Mouse (Mus musculus) midbrain, embryonic 16.5 days (tissue): Measurements from ENCODE around the gene Zfp575. TPM values are rescaled to one million over a fixed set of nuclear protein-coding genes. Genes with fewer than 3 reads are reported as not detected.
"Not testable (repeated sequence)": the region's sequence is repeated elsewhere in the genome, so short reads cannot be mapped to it uniquely, and the experiment has no call there.

Experiments used
- ATAC-seq: fragments of 200-750 bp; cut with Nextera tagmentation; 2 replicates; pipeline ENCODE4 v1.8.0; 2017; ENCODE audit warnings: moderate TSS enrichment
- H3K27ac ChIP-seq: fragments of 300-500 bp; sonication (generic); 2 replicates; pipeline ENCODE4 v1.5.1; 2014; ENCODE audit warnings: mild to moderate bottlenecking, low read length, mixed read lengths
- H3K27me3 ChIP-seq: fragments of 300-500 bp; sonication (generic); 2 replicates; pipeline ENCODE4 v1.6.1; 2014; ENCODE audit warnings: low read depth, low read length, mixed read lengths; ENCODE audit not compliant: control insufficient read depth, insufficient read depth
- H3K36me3 ChIP-seq: fragments of 300-500 bp; sonication (generic); 2 replicates; pipeline ENCODE4 v1.6.1; 2014; ENCODE audit warnings: mild to moderate bottlenecking, low read length, moderate library complexity, mixed read lengths; ENCODE audit not compliant: control insufficient read depth, insufficient read depth
- H3K4me1 ChIP-seq: fragments of 300-500 bp; sonication (generic); 2 replicates; pipeline ENCODE4 v1.6.1; 2014; ENCODE audit warnings: mild to moderate bottlenecking, low read length, mixed read lengths; ENCODE audit not compliant: control insufficient read depth, insufficient read depth
- H3K4me2 ChIP-seq: fragments of 300-500 bp; sonication (generic); 2 replicates; pipeline ENCODE4 v1.6.1; 2014; ENCODE audit warnings: mild to moderate bottlenecking, low read length, mixed read lengths
- H3K4me3 ChIP-seq: fragments of 300-500 bp; sonication (generic); 2 replicates; pipeline ENCODE4 v1.5.1; 2014; ENCODE audit warnings: low read depth, mild to moderate bottlenecking, low read length, moderate library complexity, mixed read lengths
- H3K9ac ChIP-seq: fragments of 300-500 bp; sonication (generic); 2 replicates; pipeline ENCODE4 v1.6.1; 2014; ENCODE audit warnings: low read depth, low read length, mixed read lengths
- H3K9me3 ChIP-seq: fragments of 300-500 bp; sonication (generic); replicated peaks from 2 replicates; pipeline ENCODE4 v1.6.1; 2014; ENCODE audit warnings: mild to moderate bottlenecking, low read length, mixed read lengths; ENCODE audit not compliant: control insufficient read depth, poor library complexity, severe bottlenecking
- WGBS: fragments of 180-500 bp; shearing (Covaris S2); extraction: QIAGEN DNeasy Blood & Tissue Kit; methylation state at CpG from one replicate; pipeline ENCODE4 v1.1.7; 2014; 5-methylcytosine and 5-hydroxymethylcytosine counted together
- polyA plus RNA-seq: library from polyadenylated mRNA; unstranded; fragments of >200 nt; fragmentation: Nextera tagmentation; extraction: Ambion mirVana; gene quantifications from 2 replicates; pipeline ENCODE4 v1.2.1, GENCODE M21; 2015

The Zfp575 gene
- polyA plus RNA-seq, 1 experiment from 2014 or later = 20.9 TPM

- no peak overlapping the region for H3K4me2 ChIP-seq
- H3K36me3 ChIP-seq = no peaks in the 10 kb centered on the region
- H3K27ac ChIP-seq = no peak overlapping the region
- no peaks in the 10 kb centered on the region for H3K4me1 ChIP-seq
- no peaks in the 10 kb centered on the region for H3K9me3 ChIP-seq
- WGBS = 53% methylated on average over 13 of the region's 13 CpGs
- no peak overlapping the region for H3K4me3 ChIP-seq
- no peaks in the 10 kb centered on the region for H3K27me3 ChIP-seq
- no peak overlapping the region for H3K9ac ChIP-seq
- no peak for ATAC-seq
Observed at GRCm38 (mm10) chr7:24619671-24620397, 32.4 kb upstream of the Zfp575 start.

DNA sequence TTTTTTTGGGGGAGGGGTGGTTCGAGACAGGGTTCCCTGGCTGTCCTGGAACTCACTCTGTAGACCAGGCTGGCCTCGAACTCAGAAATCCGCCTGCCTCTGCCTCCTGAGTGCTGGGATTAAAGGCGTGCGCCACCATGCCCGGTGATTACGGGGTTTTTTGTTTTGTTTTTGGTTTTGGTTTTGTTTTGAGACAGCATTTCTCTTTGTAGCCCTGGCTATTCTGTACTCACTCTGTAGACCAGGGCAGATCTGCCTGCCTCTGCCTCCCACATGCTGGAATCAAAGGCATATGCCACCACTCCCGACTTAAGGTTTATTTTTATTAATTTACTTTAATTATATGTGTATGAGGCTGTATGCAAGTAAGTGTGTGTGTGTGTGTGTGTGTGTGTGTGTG is 30.9 kb upstream of the Zfp575 start:
- ATAC-seq, H3K9ac ChIP-seq, H3K4me1 ChIP-seq, H3K27me3 ChIP-seq, H3K4me3 ChIP-seq, H3K4me2 ChIP-seq, H3K36me3 ChIP-seq, H3K9me3 ChIP-seq, H3K27ac ChIP-seq: not testable (repeated sequence)
- WGBS = 96% methylated on average over 8 of the region's 8 CpGs

GRCm38 (mm10) chr7:24617763-24618162 is 30.3 kb upstream of the Zfp575 start:
- no peak for ATAC-seq
- Histone ChIP-seq H3K4me3 (no peak overlapping the region), H3K36me3 (no peaks in the 10 kb centered on the region), H3K9me3 (no peaks in the 10 kb centered on the region), H3K4me2 (no peak overlapping the region), H3K9ac (no peak overlapping the region), H3K4me1 (no peaks in the 10 kb centered on the region; the same call in 1 of the 2 replicates), H3K27ac (no peak overlapping the region), H3K27me3 (peaks cover 8% of the 10 kb centered on the region)
- WGBS = 80% methylated on average over 8 of the region's 8 CpGs

GRCm38 (mm10) chr7:24614816-24615215 is 27.4 kb upstream of the Zfp575 start:
- Histone ChIP-seq H3K27ac (no peak overlapping the region), H3K9ac (no peak overlapping the region), H3K9me3 (no peaks in the 10 kb centered on the region), H3K4me3 (no peak overlapping the region), H3K36me3 (no peaks in the 10 kb centered on the region), H3K4me1 (peaks cover 14% of the 10 kb centered on the region), H3K4me2 (no peak overlapping the region), H3K27me3 (peaks cover 36% of the 10 kb centered on the region)
- 77% methylated on average over 13 of the region's 13 CpGs for WGBS
- no peak for ATAC-seq

GRCm38 (mm10) chr7:24612308-24612910 is 25.0 kb upstream of the Zfp575 start:
- no peak for ATAC-seq
- Histone ChIP-seq H3K9me3 (no peaks in the 10 kb centered on the region), H3K36me3 (no peaks in the 10 kb centered on the region), H3K9ac (no peak overlapping the region), H3K4me2 (peak overlapping the region; percentile 0; the same call in 1 of the 2 replicates), H3K4me1 (peaks cover 14% of the 10 kb centered on the region), H3K27me3 (peaks cover 43% of the 10 kb centered on the region), H3K27ac (no peak overlapping the region), H3K4me3 (no peak overlapping the region; the same call in 1 of the 2 replicates)
- 3% methylated on average over 27 of the region's 27 CpGs for WGBS

- ATAC-seq = no peak
Observed at GRCm38 (mm10) chr7:24611709-24612108, 24.3 kb upstream of the Zfp575 start.

DNA sequence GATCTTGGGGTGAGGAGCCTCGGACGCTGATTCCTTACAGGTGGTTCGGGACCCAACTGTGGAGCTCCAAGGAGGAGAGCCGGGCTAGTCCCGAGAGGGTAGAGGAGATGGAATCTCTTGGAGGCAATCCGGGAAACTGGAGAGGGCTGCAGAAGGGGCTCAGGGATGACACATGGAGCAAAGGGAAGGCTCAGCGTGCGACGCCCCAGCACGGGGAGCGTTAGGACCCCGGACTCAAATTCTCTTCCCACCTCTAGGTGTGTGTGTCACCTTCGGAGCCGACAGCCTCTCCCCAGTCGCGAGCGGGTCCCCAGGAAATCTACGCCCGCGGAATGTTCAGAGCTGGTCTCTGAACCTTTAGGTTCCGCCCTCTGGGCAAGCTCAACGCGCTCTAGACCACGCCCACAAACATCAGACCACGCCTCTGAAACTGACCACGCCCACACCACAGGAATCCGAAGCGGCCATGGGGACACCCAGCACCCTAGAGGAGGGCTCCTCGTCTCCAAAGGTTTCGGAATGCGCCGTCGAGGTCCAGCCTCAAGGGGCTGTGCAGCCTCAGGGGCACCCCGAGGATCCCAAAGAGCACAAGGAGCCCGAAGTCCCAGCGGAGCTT is 23.5 kb upstream of the Zfp575 start:
- Histone ChIP-seq H3K4me3 (peak overlapping the region; percentile 36), H3K9ac (peak overlapping the region; percentile 14; the same call in 1 of the 2 replicates), H3K4me2 (peak overlapping the region; percentile 56), H3K27me3 (peaks cover 43% of the 10 kb centered on the region), H3K36me3 (no peaks in the 10 kb centered on the region), H3K9me3 (no peaks in the 10 kb centered on the region), H3K27ac (no peak overlapping the region), H3K4me1 (peaks cover 14% of the 10 kb centered on the region)
- 1% methylated on average over 36 of the region's 36 CpGs for WGBS
- no peak for ATAC-seq

More at GRCm38 (mm10) chr7:24611709-24612108, 24.3 kb upstream of the Zfp575 start:
- H3K27ac ChIP-seq = no peak overlapping the region
- no peaks in the 10 kb centered on the region for H3K36me3 ChIP-seq
- H3K9me3 ChIP-seq = no peaks in the 10 kb centered on the region
- no peak overlapping the region for H3K4me3 ChIP-seq
- 0 out of 2 replicates have a peak overlapping the region, but pooled peaks have one; percentile 56 for H3K4me2 ChIP-seq
- H3K9ac ChIP-seq = no peak overlapping the region
- peaks cover 43% of the 10 kb centered on the region for H3K27me3 ChIP-seq
- WGBS = 16% methylated on average over 7 of the region's 7 CpGs
- peaks cover 14% of the 10 kb centered on the region for H3K4me1 ChIP-seq

DNA sequence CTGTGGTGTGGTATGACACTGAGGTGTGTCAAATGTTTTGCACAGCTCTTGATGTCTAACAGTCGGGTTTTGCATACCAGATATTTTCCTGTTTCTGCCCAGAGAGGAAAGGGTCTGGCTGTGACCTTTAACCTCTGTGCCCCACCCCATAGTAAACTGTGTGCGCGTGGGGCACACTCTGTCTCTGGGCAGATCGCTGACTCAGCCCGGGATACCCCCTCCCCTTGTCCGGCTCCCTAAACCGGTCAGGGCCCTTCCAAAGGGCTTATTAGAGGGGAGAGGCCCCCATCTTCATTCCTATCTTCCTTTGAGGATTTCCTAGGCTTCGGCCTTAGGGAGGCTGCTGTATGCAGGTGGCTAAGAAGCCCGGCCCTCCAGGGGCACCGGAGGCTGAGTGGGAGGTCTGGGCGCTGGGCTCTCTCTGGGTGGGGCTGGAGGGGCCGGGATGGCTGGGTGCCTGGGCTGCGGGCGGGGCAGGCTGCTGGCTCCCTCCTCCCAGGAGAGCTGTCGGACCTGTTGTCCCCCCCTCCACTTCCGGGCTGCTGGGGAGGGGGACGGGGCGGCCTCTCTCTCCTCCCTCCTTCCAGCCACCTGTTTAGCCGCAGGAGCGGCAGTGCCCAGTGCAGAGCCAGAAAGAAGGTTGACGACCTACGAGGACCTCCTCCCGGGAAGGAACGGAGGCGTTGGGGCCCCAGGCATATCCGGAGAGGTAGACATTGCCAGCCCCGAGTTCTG is 22.9 kb upstream of the Zfp575 start, which contains the start of gene Phldb3:
Gene Phldb3, plus strand, starts transcription at position 620 of the 735 bp plus-strand sequence.
- peak within 1 kb of the TSS; percentile 56 for H3K4me2 ChIP-seq
- WGBS = 2% methylated on average over 27 of the region's 27 CpGs
- no peak within 1 kb of the TSS for H3K27ac ChIP-seq
- no peaks in the 10 kb centered on the region for H3K36me3 ChIP-seq
- peaks cover 43% of the 10 kb centered on the region for H3K27me3 ChIP-seq
- no peaks in the 10 kb centered on the region for H3K9me3 ChIP-seq
- peak within 1 kb of the TSS; percentile 36 for H3K4me3 ChIP-seq
- no peak for ATAC-seq
- peak within 1 kb of the TSS; percentile 14; the same call in 1 of the 2 replicates for H3K9ac ChIP-seq
- peaks cover 14% of the 10 kb centered on the region for H3K4me1 ChIP-seq
